Mouse (Mus musculus) liver, embryonic 15.5 days (tissue): ENCODE data around the gene Glmp. TPM values are rescaled to one million over a fixed set of nuclear protein-coding genes. Genes with fewer than 3 reads are reported as not detected.
A peak's percentile ranks its signal among the peaks of the same experiment; 100 is the strongest.
"Not testable (repeated sequence)": the region's sequence is repeated elsewhere in the genome, so short reads cannot be mapped to it uniquely, and the experiment has no call there.

Experiments
- ATAC-seq: fragments of 200-750 bp; cut with Nextera tagmentation; 2 replicates; pipeline ENCODE4 v1.8.0; 2017; ENCODE audit warnings: moderate number of reproducible peaks, mild to moderate bottlenecking, moderate library complexity; ENCODE audit not compliant: insufficient read depth
- H3K27ac ChIP-seq: fragments of 300-500 bp; sonication (generic); replicated peaks from 2 replicates; pipeline ENCODE4 v1.5.1; 2015; ENCODE audit warnings: mild to moderate bottlenecking, inconsistent platforms
- H3K27me3 ChIP-seq: fragments of 300-500 bp; sonication (generic); 2 replicates; pipeline ENCODE4 v1.6.1; 2015; ENCODE audit warnings: mild to moderate bottlenecking, inconsistent platforms
- H3K36me3 ChIP-seq: fragments of 300-500 bp; sonication (generic); replicated peaks from 2 replicates; pipeline ENCODE4 v1.6.1; 2015; ENCODE audit warnings: moderate library complexity, mild to moderate bottlenecking, inconsistent platforms
- H3K4me1 ChIP-seq: fragments of 300-500 bp; sonication (generic); replicated peaks from 2 replicates; pipeline ENCODE4 v1.6.1; 2015; ENCODE audit warnings: inconsistent platforms
- H3K4me2 ChIP-seq: fragments of 300-500 bp; sonication (generic); 2 replicates; pipeline ENCODE4 v1.6.1; 2015; ENCODE audit warnings: moderate library complexity, mild to moderate bottlenecking, inconsistent platforms
- H3K4me3 ChIP-seq: fragments of 300-500 bp; sonication (generic); replicated peaks from 2 replicates; pipeline ENCODE4 v1.5.1; 2015; ENCODE audit warnings: mild to moderate bottlenecking, inconsistent platforms
- H3K9ac ChIP-seq: fragments of 300-500 bp; sonication (generic); 2 replicates; pipeline ENCODE4 v1.6.1; 2015; ENCODE audit warnings: moderate library complexity, mild to moderate bottlenecking, inconsistent platforms
- H3K9me3 ChIP-seq: fragments of 300-500 bp; sonication (generic); replicated peaks from 2 replicates; pipeline ENCODE4 v1.6.1; 2016; ENCODE audit warnings: inconsistent platforms
- WGBS: fragments of 180-500 bp; shearing (Covaris S2); methylation state at CpG from one replicate; pipeline ENCODE4 v1.1.7; 2015; ENCODE audit warnings: mixed read lengths; ENCODE audit not compliant: insufficient replicate concordance; 5-methylcytosine and 5-hydroxymethylcytosine counted together
- polyA plus RNA-seq: library from polyadenylated mRNA; unstranded; fragments of >200 nt; fragmentation: Nextera tagmentation; extraction: Ambion mirVana; gene quantifications from 2 replicates; pipeline ENCODE4 v1.2.1, GENCODE M21; 2015

Glmp gene
- 92.0 and 99.4 TPM in 2 replicates for polyA plus RNA-seq

DNA sequence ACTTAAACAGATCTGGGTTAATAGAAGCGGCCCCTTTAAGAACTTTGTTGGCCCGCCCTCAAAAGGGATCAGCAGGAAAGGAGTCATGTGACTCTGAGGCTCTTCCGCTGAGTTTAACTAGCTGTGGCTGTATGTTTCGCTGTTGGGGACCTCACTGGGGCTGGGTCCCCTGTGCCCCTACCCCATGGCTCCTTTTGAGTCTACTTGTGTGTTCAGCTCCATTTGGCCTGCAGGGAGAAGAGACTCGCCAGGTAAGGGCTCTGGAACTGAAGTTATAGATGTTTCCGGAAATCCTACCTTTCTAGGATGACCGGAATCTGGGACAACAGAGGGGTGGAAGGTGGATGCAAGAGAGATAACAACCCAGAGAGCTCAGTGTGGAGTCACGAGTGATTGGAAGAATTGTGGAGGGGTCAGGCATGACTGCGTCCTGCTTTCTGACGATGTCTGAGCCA is at the start of gene Glmp:
Gene Glmp, plus strand, starts transcription at position 73 of the 455 bp plus-strand sequence.
- H3K27me3 ChIP-seq = no peaks in the 10 kb centered on the region
- under 1% methylated on average over 10 of the region's 10 CpGs for WGBS

DNA sequence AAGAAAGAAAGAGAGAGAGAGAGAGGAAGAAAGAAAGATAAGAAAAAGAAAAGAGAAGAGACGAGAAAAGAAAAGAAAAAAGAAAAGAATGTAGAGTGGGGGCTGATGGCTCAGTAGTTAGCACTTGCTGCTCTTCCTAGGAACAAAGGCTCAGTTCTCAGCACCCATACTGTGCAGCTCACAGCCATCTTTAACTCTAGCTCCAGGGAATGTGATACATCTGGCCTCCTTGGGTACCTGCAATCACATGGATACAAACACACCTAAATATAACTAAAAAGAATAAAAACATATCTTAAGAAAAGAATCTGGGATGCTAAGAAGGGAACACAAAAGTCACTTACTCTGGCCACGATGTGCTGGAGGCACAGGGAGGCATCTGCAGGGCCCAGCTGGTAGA is 48.7 kb upstream of the Glmp start:
- Histone ChIP-seq H3K27ac (no peak overlapping the region), H3K9ac (no peak overlapping the region), H3K4me1 (no peaks in the 10 kb centered on the region), H3K27me3 (no peaks in the 10 kb centered on the region), H3K4me2 (no peak overlapping the region), H3K36me3 (no peaks in the 10 kb centered on the region), H3K9me3 (no peaks in the 10 kb centered on the region), H3K4me3 (no peak overlapping the region)
- 46% methylated on average over 2 of the region's 2 CpGs for WGBS
- ATAC-seq = no peak

More for the DNA sequence above, at the start of gene Glmp:
- peak within 1 kb of the TSS; percentile 81 for H3K4me2 ChIP-seq
- peaks cover 40% of the 10 kb centered on the region for H3K36me3 ChIP-seq
- no peaks in the 10 kb centered on the region for H3K9me3 ChIP-seq
- peak within 1 kb of the TSS; percentile 52 for H3K27ac ChIP-seq
- peak within 1 kb of the TSS; percentile 66 for H3K4me3 ChIP-seq
- peaks cover 19% of the 10 kb centered on the region for H3K4me1 ChIP-seq
- peak within 1 kb of the TSS; percentile 70 for H3K9ac ChIP-seq
- peak; percentile 78 for ATAC-seq

DNA sequence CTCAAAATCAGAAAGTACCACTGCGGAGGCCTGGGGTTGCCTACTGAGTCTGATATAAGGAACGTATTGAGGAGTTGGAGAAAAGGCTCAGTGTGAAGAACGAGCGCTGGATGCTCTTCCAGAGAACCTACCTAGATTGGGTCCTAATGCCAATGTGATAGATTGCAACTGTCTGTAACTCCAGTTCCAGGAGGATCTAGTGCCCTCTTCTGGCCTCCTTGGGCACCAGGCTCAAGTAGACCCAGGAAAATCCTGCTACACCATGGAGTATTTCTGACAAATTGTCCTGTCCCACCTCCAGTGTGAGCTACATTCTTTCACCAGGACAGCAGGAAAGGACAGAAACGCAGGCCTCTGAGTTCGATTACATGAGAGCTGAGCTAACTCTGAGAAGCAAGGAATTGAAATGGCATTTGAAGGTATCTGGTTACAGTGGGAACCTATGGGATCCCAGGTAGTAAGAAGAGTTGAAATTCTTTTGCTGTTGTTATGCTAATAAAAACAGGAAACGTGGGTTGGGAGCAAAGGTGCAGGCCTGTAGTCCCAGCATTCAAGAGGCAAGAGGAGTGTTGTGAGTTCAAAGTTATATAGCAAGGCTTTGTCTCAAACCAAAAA is 48.2 kb upstream of the Glmp start:
- ATAC-seq = no peak
- H3K36me3 ChIP-seq = no peaks in the 10 kb centered on the region
- H3K4me2 ChIP-seq = no peak overlapping the region
- H3K9ac ChIP-seq = no peak overlapping the region
- H3K27ac ChIP-seq = no peak overlapping the region
- H3K9me3 ChIP-seq = no peaks in the 10 kb centered on the region
- H3K4me3 ChIP-seq = no peak overlapping the region
- WGBS = 39% methylated on average over 7 of the region's 7 CpGs
- no peaks in the 10 kb centered on the region for H3K4me1 ChIP-seq
- no peaks in the 10 kb centered on the region for H3K27me3 ChIP-seq

DNA sequence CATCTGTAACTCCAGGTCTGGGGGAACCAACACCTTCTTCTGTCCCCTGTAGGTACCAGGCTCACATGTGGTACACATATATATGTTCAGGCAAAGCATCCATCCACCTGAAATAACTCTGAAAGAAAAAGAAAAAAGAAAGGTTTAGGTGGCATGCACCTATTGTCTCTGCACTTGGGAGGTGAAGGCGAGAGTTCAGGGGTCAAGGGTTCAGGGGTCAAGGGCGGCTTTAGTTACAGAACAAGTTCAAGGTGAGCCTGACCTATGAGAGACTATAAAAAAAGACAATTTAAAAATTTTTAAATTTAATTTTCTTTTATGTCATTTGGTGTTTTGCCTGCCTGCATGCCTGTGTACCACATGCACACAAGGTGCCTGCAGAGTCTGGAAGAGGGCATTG is 44.8 kb upstream of the Glmp start:
- no peaks in the 10 kb centered on the region for H3K9me3 ChIP-seq
- no peak overlapping the region for H3K4me3 ChIP-seq
- ATAC-seq = no peak
- H3K27me3 ChIP-seq = no peaks in the 10 kb centered on the region
- H3K4me2 ChIP-seq = no peak overlapping the region
- no peak overlapping the region for H3K27ac ChIP-seq
- no peaks in the 10 kb centered on the region for H3K4me1 ChIP-seq
- no peak overlapping the region for H3K9ac ChIP-seq
- no peaks in the 10 kb centered on the region for H3K36me3 ChIP-seq
- 58% methylated on average over 2 of the region's 2 CpGs for WGBS

DNA sequence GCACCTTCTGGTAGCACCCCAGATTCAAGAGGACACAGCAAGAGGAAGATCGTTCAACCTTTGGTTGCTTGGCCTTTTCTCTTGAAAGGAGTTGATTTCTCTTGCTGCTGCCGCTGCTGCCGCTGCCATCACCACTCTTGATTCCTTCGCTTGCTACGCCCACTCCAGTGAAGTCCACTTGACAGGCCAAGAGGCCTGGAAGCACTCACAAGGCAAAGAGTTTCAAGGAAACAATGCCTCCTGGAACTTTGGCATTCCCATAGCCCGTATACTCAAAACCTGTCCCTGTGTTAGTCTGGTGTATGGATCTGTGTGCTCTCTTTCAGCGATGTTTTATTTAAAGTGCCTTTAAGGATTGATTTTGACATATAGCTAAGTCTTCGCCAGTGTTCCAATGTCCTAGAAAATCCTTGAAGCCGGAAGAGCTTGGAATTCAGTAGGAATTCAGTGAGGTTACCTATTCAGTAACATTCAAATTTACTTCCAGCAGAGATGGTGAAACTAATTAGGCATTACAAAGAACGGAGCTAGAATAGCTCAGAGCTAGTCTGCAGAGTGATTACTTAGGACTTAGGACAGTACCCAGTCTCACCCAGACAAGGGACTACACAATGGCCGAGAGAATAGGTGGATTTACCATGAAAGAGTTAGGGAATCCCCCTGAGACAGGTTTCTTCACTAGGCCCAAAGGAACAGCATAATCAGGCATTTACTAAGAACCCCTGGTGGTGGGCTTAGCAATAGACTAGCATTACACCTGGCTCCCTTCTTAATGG is 43.5 kb upstream of the Glmp start:
- H3K36me3 ChIP-seq, ATAC-seq, H3K27me3 ChIP-seq, H3K27ac ChIP-seq, H3K9ac ChIP-seq, H3K4me1 ChIP-seq, H3K4me3 ChIP-seq, H3K4me2 ChIP-seq, H3K9me3 ChIP-seq: not testable (repeated sequence)
- 60% methylated on average over 11 of the region's 11 CpGs for WGBS

DNA sequence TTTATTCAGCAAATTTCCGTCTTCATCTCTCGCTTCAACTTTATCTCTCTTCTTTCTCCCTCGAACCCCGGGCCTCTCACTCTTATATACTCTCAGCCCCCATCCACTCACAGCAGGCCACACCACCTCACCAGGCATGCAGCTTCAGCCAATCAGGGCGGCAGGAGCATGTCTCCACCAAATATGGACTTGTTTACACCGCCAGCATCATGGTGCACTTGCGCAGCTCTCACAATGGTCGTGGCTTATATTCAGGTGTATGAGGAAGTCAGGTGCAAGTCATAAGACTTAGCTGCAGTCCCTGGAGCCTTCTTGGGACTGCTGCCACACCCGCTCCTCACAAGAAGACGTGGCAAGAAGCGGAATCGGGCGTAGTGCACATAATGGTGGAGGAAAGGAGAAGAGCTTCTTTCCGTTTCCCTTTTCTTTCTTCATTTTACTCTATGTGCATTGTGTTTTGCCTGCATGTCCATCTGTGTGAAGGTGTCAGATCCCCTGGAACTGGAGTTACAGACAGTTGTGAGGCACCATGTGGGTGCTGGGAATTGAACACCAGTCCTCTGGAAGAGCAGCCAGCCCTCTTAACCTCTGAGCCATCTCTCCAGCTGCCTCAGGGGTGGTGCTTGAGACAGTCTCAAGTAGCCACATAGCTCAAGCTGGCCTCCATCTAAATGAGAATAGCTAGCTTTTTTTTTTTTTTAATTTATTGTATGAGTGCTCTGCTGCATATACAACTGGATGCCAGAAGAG is 39.8 kb upstream of the Glmp start:
- not testable (repeated sequence) for H3K4me3 ChIP-seq, H3K27ac ChIP-seq, H3K9me3 ChIP-seq, H3K36me3 ChIP-seq, H3K9ac ChIP-seq, H3K4me1 ChIP-seq, H3K4me2 ChIP-seq, ATAC-seq, H3K27me3 ChIP-seq
- WGBS = 82% methylated on average over 14 of the region's 14 CpGs

DNA sequence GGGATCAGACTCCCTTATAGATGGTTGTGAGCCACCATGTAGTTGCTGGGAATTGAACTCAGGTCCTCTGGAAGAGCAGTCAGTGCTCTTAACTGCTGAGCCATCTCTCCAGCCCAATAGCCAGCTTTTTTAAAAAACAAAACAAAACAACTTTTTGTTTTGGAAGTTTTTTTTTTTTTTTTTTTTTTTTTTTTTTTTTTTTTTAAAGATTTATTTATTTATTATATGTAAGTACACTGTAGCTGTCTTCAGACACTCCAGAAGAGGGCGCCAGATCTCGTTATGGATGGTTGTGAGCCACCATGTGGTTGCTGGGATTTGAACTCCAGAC is 39.3 kb upstream of the Glmp start:
- 45% methylated on average over 2 of the region's 2 CpGs for WGBS
- not testable (repeated sequence) for ATAC-seq, H3K9me3 ChIP-seq, H3K27me3 ChIP-seq, H3K27ac ChIP-seq, H3K36me3 ChIP-seq, H3K9ac ChIP-seq, H3K4me1 ChIP-seq, H3K4me3 ChIP-seq, H3K4me2 ChIP-seq

DNA sequence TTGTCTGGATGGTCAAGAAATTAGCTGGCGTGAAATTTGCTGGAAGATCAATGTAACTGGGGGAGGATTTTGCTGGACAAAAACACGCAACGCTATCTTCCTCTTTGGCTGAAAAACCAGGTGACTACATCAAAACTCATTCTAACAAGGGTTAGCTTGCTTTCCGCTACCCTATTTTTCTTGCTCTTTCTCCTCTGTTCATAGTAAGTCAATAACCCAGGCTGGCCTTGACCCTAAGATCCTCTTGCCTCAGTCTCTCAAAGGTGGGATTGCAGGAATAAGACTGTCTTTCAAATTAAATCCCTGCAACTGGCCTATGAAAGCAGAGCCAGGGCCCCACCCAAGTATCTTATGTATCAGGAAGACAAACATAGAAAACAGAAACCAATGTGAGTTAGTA is 37.7 kb upstream of the Glmp start, which contains the start of gene Gm38392:
Gene Gm38392, minus strand, starts transcription at position 101 of the 400 bp plus-strand sequence.
- no peaks in the 10 kb centered on the region for H3K9me3 ChIP-seq
- no peak within 1 kb of the TSS for H3K4me3 ChIP-seq
- H3K4me2 ChIP-seq = no peak within 1 kb of the TSS
- no peaks in the 10 kb centered on the region for H3K36me3 ChIP-seq
- no peak for ATAC-seq
- 81% methylated on average over 4 of the region's 4 CpGs for WGBS
- no peak within 1 kb of the TSS for H3K9ac ChIP-seq
- no peaks in the 10 kb centered on the region for H3K27me3 ChIP-seq
- H3K4me1 ChIP-seq = no peaks in the 10 kb centered on the region
- H3K27ac ChIP-seq = no peak within 1 kb of the TSS

DNA sequence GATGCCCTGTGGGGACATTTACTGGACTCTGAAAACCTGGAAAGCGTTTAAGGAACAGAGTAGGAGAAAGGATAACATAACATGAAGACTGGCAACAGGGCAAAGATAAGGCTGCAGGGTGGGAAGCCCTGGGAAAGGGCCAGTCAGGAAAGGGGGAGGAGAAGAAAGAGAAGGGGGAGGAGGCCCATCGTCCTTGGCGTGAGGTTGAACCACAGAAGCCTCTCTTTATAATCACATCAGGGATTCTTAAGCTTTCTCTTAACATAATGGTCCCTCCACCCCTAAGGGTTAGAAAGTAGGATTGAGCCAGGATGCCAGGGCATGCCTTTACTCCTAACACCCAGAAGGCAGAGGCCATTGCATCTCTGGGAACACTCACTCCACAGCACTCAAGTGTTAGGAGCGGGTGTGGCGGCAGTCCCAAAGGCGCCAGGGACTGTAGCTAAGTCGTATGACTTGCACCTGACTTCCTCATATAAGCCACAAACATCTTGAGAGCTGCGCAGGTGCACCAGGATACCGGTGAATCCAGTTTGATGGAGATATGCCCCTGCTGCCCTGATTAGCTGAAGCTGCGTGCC is 36.6 kb upstream of the Glmp start:
- not testable (repeated sequence) for H3K27me3 ChIP-seq, H3K9ac ChIP-seq, H3K4me3 ChIP-seq, H3K4me2 ChIP-seq, H3K36me3 ChIP-seq, ATAC-seq, H3K4me1 ChIP-seq, H3K9me3 ChIP-seq, H3K27ac ChIP-seq
- 72% methylated on average over 9 of the region's 10 CpGs for WGBS

DNA sequence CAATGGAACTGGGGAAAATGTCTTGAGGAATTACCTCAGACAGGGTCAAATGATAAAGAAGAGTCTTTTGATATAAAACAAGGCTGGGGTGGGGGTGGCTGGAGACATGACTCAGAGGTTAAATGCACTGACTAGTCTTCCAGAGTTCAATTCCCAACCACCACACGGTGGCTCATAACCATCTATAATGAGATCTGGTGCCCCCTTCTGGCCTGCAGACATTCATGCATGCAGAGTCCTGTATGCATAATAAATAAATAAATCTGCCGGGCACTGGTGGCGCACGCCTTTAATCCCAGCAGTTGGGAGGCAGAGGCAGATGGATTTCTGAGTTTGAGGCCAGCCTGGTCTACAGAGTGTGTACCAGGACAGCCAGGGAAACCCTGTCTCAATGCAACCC is 32.9 kb upstream of the Glmp start:
- WGBS = 40% methylated on average over 4 of the region's 4 CpGs
- Histone ChIP-seq H3K27me3 (no peaks in the 10 kb centered on the region), H3K27ac (no peak overlapping the region), H3K4me1 (peaks cover 11% of the 10 kb centered on the region), H3K36me3 (no peaks in the 10 kb centered on the region), H3K9ac (no peak overlapping the region), H3K4me3 (no peak overlapping the region), H3K4me2 (no peak overlapping the region), H3K9me3 (no peaks in the 10 kb centered on the region)
- no peak for ATAC-seq

DNA sequence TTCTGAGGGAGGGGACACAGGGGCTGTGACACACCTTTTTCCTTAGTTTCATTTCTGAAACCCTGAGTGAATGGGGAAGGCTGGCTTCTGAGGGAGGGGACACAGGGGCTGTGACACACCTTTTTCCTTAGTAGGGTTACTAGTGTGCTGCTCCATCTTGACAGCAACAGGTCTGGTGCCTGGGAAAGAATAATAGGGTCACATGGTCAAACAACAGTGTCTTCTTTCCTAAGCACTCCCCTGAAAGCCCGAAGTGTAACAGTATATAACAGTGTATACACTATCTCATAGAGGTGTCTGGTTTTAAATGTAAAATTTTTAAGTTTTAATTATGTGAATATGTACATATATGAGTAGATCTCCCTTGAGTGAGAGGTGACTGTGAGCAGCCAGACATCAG is 29.6 kb upstream of the Glmp start:
- not testable (repeated sequence) for H3K9me3 ChIP-seq, ATAC-seq, H3K27me3 ChIP-seq
- H3K36me3 ChIP-seq = peaks cover 12% of the 10 kb centered on the region
- H3K9ac ChIP-seq = peak overlapping the region; percentile 70; the same call in 1 of the 2 replicates
- 44% methylated on average over 1 of the region's 1 CpGs for WGBS
- peak overlapping the region; percentile 81; the same call in 1 of the 2 replicates for H3K4me3 ChIP-seq
- peaks cover 28% of the 10 kb centered on the region for H3K4me1 ChIP-seq
- H3K27ac ChIP-seq = 0 out of 2 replicates have a peak overlapping the region, but pooled peaks have one; percentile 14
- H3K4me2 ChIP-seq = peak overlapping the region; percentile 82
